Mouse (Mus musculus) layer of hippocampus, postnatal 25 days (tissue): ENCODE results near the gene Ccnl2. TPM values are rescaled to one million over a fixed set of nuclear protein-coding genes. Genes with fewer than 3 reads are reported as not detected.

ENCODE experiments used
- DNase-seq, 2 experiments: peaks; one replicate each; pipeline ENCODE4 v3.0.0; 2022; ENCODE audit warnings: mixed read lengths in 2 of 2, low spot score in 1 of 2; ENCODE audit errors: extremely low spot score in 1 of 2
- total RNA-seq, 2 experiments: library from RNA; stranded (reverse); gene quantifications; 2 replicates each; pipeline ENCODE4 v1.2.3; 2021

The Ccnl2 gene
- total RNA-seq, result 10 to 100 TPM; 72.2 to 91.2 TPM

DNA sequence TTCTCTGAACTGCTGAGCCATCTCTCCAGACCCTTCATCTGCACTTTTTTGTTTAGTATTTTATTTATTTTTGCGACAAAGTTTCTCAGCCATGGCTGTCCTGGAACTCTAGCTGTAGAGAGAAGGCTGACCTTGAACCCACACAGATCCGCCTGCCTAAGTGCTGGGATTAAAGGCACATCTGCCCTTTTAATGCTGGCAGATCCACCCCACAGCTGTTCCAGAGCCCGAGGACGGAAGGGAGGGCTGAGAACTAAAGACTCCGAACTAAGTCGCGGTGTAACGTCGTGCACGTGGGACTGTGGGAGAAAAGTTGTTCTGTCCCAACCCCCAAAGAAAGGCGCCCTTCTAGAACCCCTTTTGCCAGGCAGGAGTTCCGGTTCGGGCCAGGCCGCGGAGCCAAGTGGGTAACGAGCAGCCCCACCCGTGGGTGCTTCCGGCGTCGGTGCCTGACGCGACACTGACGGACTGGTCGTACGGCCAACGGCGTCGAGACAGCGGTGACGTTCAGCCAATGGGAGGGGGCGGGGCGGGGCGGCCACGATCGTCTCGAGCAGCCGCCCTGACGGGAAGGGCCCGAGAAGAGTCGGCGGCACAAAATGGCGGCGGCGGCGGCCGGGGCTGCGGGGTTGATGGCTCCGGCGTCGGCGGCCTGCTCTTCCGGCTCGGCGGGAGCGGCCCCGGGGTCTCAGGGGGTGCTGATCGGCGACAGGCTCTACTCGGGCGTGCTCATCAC lies at the start of gene Ccnl2:
Gene Ccnl2 (plus strand): TSS at position 561 of the 736 bp plus-strand sequence.
- peak; percentile 83 for DNase-seq

DNA sequence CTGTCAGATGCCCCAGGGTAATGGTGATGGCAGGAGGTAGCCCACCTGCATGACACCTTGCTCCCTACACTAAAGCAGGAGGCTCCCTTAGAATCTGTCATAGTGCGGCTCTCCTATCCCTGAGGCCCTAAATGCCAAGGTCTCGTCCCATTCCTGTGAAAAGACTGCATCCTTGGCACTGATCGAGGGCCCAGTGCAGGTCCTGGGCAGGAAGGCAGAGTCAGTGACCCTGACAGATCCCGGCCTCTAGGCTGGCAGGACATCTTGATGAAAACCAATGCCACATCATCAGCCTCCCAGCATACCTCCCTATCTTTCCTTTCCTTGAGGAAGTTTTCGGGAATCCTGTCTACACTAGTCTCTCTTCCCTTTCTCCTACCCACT lies 42.8 kb upstream of the Ccnl2 start:
- no peak for DNase-seq

DNA sequence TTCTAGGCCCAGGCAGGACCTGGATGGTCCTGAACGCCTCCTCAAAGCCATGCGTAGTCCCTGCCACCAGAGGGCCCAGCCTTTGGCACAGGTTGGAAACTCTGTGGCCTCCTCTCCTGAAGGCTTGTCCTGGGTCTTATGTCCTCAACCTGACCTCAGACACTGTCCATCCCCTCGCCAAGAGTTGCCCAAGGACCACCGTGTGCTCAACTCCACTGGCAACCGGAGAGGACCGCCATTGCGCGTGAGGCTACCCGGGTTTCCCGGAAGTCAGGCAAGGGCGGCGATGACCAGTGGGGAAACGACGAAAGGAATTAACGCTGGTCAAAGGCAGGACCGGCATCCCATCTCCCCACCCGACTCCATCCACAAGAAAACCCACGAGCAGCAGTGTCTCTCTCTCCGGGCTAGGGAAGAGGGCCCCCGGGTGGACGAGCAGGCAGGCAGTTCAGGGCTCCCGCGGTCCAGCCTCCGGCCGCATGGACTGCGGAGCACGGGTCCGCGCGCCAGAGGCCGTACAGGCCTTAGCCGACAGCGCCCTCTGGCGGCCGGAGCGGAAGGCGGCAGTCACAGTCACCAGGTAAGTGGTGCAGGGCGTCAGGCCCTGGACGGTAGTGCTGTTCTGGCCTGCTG lies 42.3 kb upstream of the Ccnl2 start:
- peak; percentile 90 to 95 for DNase-seq

DNA sequence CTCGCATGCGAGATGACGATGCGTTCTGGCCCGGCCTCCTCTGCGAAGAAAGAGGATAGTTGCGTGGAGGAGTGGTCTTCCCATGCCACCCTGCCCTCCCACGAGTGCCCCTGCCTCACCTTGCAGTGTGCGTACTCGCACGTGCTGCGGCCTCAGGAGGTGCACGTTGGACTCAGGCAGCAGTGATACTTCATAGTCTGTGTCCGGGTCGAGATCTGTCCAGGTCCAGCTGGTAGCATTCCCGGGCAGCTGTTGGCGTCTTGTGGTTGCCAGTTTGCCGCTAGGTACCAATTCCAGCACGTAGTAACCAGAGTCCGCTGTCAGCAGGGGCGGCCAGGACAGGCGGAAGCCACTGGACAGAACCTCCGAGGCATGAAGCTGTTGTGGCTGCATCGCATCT lies 41.7 kb upstream of the Ccnl2 start:
- DNase-seq, result no peak

DNA sequence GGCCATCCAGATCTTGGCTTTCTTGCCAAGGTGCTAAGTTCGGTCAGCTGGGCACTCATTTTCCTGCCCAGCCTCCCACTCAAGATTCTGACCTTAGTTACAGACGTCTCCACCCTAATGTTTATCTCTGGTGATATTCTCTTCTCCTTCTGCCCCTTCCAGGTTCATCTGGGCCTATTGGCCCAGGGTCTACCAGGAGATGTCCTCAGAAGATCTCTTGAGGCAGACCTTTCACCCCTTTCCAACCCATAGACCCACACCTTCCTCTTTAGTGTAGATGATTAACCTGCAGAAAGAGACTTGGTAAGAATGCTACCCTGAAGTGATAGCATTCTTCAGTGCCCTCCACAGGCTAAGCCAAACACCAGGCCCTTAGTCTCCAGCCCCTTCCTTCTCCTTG lies 40.6 kb upstream of the Ccnl2 start:
- DNase-seq, result no peak

DNA sequence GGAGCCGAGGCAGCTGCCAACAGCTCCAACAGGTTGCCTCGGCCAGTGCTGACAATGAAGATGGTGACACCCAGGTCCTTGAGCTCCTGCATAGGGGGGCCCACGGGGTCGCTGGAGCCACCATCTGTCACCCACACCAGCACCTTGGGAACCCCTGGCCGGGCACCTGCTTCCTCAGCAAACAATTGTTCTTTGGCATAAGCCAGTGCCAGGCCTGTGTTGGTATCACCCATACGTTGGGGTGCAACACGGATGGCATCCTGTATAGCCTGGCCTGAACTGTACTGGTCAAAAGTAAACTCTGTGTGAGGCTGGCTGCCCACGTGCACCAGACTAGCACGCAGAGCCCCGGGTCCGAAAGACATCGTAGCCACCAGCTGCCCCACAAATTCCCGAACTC lies 39.5 kb upstream of the Ccnl2 start:
- DNase-seq, result no peak

DNA sequence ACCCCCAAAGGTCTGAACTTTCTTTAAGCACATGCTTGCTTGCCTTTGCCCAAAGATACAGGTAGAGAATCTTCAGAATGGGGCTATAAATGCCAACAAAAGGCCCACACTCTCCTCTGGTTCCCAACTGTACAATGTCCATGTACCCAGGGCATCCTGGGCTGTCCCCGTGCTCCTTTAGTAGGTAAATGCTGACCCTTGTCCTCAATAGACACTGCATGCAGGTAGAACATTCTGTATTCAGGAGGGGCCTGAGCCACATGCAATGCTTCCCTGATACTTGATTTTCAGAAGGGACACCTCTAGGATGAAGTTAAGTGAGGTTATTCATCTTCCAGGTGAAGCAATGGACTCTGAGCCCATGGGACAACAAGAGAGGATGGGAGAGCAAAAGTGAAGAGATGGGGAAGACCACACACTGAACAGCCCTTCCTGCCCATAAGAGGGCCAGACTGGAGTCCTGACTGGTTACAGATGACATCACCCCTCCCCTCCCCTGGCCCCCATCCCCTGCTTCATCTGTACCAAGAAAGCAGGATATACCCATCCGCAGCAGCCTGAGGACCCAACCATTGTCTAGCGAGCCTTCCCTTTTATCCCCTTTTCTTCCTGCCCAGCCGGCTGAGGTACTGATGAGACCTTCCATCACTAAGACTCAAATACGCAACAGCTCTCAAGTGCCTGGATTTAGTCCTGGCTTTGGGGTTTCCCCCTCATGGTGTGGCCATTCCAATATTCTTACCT lies 38.8 kb upstream of the Ccnl2 start:
- no peak for DNase-seq

DNA sequence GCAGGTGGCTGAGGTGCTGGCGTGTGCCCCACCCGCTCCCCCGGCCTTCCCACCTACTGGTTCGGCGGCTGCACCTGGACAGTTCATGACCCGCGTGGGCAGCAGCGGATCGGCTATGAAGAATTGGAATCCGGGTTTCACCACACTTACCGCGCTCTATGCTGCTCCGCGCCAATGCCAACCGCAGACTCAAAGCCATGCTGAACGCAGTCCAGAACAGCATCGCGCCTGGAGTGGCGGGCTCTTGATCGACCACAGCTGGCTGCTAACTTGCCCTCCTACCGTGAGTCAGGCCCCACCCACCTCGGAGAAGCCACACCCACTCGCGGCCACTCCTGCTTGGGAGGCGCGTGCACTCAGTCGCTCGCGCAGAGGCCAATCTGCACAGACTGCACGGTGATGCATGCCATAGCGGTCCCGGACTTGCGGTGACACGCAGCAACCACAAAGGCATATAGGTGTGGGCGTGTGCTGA lies 38.0 kb upstream of the Ccnl2 start, which contains the start of gene Vwa1:
Gene Vwa1 (minus strand): TSS at position 419 of the 475 bp plus-strand sequence.
- DNase-seq, result peak; percentile 69 to 71

DNA sequence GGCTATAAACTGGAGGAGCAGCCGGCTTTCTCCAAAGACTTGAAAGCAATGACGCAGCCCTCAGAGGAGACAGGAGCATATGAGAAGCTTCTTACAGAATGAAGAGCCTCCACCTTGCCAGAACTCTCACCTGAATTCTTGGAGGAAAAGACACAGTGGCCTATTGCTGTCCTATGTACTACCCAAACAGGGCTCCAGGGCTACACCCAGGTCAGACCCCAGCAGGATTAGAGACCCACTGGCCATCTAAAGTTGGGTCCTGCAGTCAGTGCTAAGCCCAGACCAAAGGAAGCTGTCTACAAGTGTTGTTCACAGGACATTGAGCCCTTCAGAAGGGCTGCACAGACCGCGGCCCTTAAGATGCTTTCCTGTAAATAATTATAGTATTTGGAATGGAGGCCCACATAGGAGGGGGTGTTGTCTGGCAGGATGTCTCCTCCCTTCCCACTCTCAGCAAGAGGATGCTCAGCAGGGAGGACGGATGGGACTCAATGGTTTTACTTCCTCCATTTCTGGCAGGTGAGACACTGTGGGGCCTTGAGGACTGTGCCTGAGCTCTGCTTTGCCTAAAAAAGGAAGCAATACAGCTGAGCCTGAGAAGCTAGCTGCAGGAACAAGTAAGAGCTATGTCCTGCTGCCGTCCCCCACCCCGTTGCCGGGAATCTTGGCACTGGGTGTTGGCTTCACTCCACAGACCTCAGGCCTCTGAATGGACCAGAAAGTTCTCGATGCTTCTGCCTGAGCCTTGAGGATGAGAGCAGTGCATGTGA lies 37.1 kb upstream of the Ccnl2 start:
- peak in 1 of 2 experiments; percentile 36 for DNase-seq

DNA sequence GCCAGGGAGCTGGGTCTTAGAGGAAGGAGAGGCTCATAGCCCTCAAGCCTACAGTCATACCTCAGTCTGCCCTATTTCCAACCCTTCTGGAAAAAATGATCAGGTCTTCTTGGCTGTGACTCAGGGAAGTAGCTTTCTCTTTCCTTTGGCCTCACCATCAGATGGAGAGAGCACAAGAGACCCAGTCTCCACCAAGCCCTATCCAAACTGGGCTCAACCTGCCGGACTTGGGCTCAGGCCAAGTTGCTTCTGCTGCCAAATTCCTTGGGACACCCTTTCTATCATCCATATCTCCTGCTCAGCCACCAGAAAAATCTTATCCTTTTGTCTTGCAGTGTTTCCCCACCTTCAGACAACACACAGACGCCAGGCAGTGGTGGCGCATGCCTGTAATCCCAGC lies 36.4 kb upstream of the Ccnl2 start:
- DNase-seq, result no peak

DNA sequence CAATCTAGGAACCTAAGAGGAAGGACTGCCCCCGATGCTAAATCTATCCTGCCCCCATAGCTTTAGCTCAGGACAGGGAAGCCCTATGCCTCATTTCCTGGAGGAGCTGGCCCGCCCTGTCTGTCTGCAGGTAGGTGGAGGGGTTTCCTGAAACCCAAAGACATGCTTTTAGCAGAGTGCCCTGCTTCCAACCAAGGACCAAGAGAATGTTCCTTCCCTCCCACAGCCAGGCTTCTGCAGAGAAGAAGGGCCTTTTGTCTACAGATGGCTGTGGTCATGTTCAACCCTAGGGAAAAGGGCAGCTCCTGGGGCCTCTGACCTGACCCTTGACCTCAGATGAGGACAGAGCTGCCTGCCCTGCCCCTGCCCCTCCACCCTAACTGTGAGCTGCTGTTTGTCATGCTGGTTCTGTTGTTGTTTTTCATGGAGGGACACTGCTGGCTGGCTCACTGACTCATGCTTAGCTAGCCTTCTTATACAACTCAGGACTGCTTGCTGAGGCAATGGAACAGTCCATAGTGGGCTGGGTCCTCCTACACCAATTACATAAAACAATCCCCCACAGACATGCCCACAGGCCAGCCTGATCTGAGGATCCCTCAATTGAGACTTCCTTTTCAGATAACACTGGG lies 35.5 kb upstream of the Ccnl2 start:
- DNase-seq, result no peak

DNA sequence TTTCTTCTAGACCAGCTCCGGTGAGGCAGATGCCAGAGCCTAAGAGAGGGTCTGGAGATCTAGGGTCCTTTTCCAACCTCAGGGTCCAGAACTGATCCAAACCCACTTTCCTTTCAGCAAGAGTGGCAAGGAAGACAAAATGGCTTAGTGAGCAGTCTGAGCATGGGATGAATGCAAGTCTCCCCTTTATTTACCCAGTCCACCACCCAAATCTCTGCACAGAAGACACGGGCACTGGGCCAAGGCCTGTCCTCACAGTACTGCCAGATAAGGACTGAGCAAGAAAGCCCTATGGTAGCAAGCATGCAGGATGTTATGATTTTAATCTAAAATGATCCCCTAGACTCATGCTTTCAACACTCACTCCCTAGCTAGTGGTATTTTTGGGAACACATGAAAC lies 34.5 kb upstream of the Ccnl2 start:
- DNase-seq, result no peak

DNA sequence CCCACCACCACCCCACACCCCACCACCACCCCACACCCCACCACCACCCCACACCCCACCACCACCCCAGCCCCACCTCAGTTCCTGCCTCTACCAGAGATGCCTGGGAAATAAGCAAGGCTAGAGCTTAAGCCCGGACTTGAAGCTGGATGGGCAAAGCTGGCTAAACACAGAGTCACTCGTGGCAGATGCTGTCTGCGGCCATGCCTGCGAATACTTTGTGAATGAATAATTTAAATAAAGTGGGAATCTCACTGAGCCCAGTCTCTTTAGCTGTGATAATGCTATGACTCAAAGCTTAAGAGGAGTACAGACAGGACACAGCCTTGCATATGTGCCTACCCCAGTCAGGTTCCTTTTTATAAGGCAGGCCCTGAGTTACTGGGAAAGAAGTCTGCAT lies 32.8 kb upstream of the Ccnl2 start:
- DNase-seq, result no peak

DNA sequence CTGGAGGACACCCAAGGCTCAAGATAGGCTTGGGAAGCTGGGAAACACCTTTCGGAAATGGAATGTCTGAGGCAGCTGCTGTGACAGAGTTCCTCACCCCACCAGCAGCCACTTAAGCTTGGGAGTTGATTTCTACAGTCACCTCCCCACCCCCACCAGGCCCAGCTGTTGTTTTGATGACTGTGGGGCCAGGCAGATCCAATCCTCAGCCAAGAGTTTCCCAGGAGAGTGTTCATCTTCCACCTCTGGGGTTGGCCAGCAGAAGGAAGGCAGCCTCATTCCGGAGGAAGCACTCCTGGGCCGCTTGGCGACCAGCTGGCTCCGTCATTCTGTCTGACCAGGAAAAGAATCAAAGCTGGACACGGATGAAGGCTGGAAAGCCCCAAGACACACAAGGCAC lies 31.4 kb upstream of the Ccnl2 start:
- DNase-seq, result no peak

DNA sequence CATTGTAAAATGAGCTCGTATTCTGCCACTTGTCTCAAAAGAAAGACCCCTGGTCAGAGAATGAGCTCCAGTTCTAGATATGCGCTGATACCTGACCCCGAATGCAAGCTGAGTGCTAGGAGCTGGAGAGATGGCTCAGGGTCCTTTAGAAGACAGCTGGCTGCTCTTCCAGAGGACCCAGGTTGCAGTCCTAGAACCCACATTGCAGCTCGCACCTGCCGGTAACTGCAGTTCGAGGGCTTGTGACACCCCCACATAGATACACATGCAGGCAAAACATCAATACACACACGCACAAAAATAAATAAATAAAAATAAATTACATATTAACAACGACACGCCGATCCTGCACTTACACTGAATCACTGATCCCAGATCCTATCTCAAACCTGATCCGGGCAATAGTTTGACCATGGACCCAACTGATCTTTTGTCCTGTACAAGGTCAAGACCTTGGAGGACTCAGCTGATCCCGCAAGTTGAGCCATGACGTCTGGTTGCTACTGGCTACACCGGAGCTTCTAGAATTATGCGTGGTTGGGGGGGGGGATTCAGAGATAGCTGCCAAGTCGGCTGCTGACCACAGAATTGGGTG lies 28.7 kb upstream of the Ccnl2 start:
- DNase-seq, result no peak

DNA sequence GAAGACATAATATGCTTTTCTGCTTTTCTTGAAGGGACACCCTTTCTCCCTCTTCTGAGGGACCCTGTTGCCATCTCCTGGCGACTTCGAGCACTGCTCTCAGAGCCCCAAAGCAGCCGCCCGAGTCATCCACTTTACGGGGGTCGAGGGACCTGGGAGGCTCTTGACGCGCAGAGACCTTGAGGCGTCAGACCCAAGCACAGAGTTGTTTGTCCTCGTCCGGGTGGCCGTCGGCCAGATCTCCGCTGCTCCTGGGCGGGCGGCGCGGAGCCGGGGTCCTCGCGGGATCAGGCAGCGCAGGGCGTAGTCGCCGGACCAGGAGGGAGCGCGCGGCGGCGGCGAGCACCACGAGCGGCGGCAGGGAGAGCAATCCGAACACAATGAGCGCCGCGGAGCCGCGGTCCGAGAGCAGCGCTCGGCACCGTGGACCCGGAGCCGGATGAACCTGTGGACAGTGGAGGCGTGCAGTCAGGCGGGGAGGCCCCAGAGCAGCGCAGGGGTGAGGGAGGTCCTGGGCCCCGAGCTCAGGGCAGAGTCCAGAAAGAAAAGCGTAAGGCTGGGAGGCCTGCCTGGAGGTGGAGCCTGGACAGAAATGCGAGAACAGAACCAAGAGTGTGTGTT lies 28.1 kb upstream of the Ccnl2 start:
- DNase-seq, result peak; percentile 65 to 78

DNA sequence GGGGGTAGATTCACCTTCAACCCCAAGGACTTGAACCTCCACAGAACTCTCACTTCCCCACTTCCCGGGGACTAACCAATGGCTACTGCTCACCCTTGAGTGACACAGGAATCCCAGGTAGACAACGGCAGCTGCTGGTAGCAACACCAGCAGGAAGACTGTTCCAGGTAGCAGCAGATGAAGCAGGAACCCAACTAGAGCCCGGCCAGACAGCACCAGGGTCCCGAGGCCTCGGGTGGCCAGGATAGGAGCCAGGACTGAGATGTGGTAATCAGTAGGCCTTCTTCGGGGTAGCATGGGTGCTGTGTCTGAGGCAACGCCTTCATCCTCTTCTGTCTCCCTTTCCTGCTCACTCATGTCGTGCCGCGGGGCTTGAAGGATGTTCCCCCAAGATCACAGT lies 27.0 kb upstream of the Ccnl2 start:
- no peak for DNase-seq

DNA sequence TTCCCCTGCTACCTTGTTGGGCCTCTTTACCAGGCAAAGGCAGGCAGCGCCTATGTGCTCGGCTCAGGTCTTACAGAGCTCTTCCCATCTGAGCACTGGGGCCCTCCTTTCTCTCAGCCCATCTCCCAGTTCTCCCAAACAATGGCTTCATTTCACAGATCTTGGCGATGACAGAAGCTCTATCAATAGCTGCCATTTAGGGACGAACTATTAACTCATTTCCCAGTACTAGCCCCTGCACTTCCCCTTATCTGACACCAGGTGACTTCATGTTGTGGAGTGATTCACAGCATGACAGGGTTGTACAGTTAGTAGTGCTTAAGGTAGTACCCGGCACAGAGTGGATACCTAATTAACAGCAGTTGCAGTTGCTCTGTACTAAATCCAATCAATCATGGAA lies 26.5 kb upstream of the Ccnl2 start, which contains the start of gene Tmem88b:
Gene Tmem88b (minus strand): TSS at position 56 of the 400 bp plus-strand sequence.
- DNase-seq, result no peak

DNA sequence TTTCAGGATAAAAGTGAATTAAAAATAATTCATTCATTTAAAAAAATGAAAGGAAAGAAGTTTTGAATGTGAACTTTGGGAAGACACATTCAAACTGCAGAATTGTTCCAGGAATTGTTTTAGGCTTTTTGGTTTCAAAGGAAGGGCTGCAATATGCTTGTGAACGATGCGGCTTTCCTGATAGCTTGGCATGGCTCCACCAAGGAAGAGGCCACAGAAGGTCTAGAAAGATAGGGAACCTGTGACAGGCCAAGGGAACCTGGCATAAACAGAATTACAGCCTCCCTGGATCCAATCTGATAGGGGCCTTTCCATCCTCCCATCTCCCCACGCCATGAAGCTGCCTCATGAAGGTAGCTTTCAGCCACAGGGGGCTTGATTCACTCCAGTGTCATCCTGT lies 24.0 kb upstream of the Ccnl2 start:
- no peak for DNase-seq
